Comparison of ENCODE assay signal across 9 mouse cellular contexts in the genomic region with DNA sequence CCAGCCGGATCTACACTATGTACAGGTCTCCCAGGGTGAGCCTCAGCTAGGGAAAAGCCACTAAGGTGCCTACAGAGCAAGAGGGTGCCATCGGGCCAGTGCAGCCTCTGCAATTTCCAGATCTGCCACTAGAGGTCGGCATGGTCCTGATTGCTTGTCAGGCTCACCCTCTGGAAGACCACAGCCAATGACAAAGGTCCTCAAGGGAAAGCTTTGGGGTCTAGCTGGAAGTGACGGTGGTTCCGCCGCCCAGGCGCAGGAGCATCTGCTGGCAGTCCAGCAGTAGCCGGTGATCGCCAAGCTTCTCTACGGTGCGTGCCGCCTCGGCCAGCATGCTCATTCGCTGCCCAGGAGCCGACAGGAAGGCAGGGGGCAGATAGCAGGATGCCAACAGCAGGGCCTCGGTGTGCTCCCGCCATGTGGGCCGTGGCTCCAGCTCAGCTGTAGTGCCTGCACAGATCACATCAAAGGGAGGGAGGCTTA. TPM values are rescaled to one million over a fixed set of nuclear protein-coding genes. Genes with fewer than 3 reads are reported as not detected.
DNase-seq lines count a peak whose midpoint lies in the region; ATAC-seq and TF ChIP-seq lines count a peak whose summit lies in the region.
"Had no signal": no experiment of that assay in that cellular context is flagged by ENCODE, and none has a peak within 500 bp of the region (broad histone marks: within the 10 kb centered on the region; RNA-seq: fewer than 3 reads in every experiment).

No protein-coding gene starts in this region.

- peak overlapping the region; percentile 82 for H3K27ac ChIP-seq in forebrain, embryonic 16.5 days (ENCODE audit: low read length)
- H3K27ac ChIP-seq in liver, postnatal 0 days (ENCODE audit: low read depth), result no peak overlapping the region
- H3K27ac ChIP-seq in neural tube, embryonic 15.5 days (replicated peaks), result peak overlapping the region; percentile 81

- TF ChIP-seq EP300 in liver, postnatal 0 days (IDR thresholded peaks at IDR 0.05; ENCODE audit: low read depth), result no peak

- no peaks in the 10 kb centered on the region; the same call in 1 of the 2 replicates for H3K27me3 ChIP-seq in G1E (ENCODE audit: insufficient read depth, low read length)
- H3K27me3 ChIP-seq in forebrain, embryonic 16.5 days (replicated peaks; ENCODE audit: control insufficient read depth, insufficient read depth, low read length), result no peaks in the 10 kb centered on the region
- H3K27me3 ChIP-seq in liver, postnatal 0 days (ENCODE audit: insufficient read depth, low read length), result no peaks in the 10 kb centered on the region
- no peaks in the 10 kb centered on the region for H3K27me3 ChIP-seq in neural tube, embryonic 15.5 days (replicated peaks)
- H3K27me3 ChIP-seq: megakaryocyte, embryonic 14.5 days had no signal

- TF ChIP-seq CTCF in G1E (IDR thresholded peaks at IDR 0.05; ENCODE audit: low read depth, low read length), result peak; percentile 98
- TF ChIP-seq CTCF in liver, postnatal 0 days (IDR thresholded peaks at IDR 0.05; ENCODE audit: low read depth), result peak; percentile 99

- ATAC-seq in G1E (ENCODE audit: extremely low read depth, insufficient number of reproducible peaks, low FRiP score, poor library complexity, severe bottlenecking), result peak; percentile 49; the same call in 1 of the 2 replicates
- peak; percentile 67 for ATAC-seq in forebrain, embryonic 16.5 days
- ATAC-seq in liver, postnatal 0 days, result peak; percentile 76
- peak; percentile 53; the same call in 1 of the 2 replicates for ATAC-seq in neural tube, embryonic 15.5 days (ENCODE audit: low FRiP score)

- H3K4me2 ChIP-seq in forebrain, embryonic 16.5 days (ENCODE audit: low read length), result peak overlapping the region; percentile 33
- H3K4me2 ChIP-seq in liver, postnatal 0 days (ENCODE audit: low read depth, low read length), result no peak overlapping the region
- peak overlapping the region; percentile 44 for H3K4me2 ChIP-seq in neural tube, embryonic 15.5 days

- H3K4me3 ChIP-seq in G1E (ENCODE audit: low read depth, low read length), result peak overlapping the region; percentile 36; the same call in 1 of the 2 replicates
- H3K4me3 ChIP-seq in forebrain, embryonic 16.5 days (replicated peaks; ENCODE audit: low read length), result no peak overlapping the region
- H3K4me3 ChIP-seq in liver, postnatal 0 days (ENCODE audit: low read depth, low read length), result no peak overlapping the region
- H3K4me3 ChIP-seq in neural tube, embryonic 15.5 days (replicated peaks), result 0 out of 2 replicates have a peak overlapping the region, but pooled peaks have one; percentile 5
- H3K4me3 ChIP-seq: megakaryocyte, embryonic 14.5 days had no signal

- H3K36me3 ChIP-seq in G1E (replicated peaks), result peaks cover 98% of the 10 kb centered on the region
- H3K36me3 ChIP-seq in forebrain, embryonic 16.5 days (ENCODE audit: control insufficient read depth, insufficient read depth), result peaks cover 33% of the 10 kb centered on the region
- H3K36me3 ChIP-seq in liver, postnatal 0 days (replicated peaks; ENCODE audit: insufficient read depth, low read length), result peaks cover 64% of the 10 kb centered on the region
- H3K36me3 ChIP-seq in neural tube, embryonic 15.5 days, result peaks cover 67% of the 10 kb centered on the region

- peaks cover 79% of the 10 kb centered on the region for H3K4me1 ChIP-seq in G1E (ENCODE audit: insufficient read depth, low read depth, low read length)
- peaks cover 16% of the 10 kb centered on the region for H3K4me1 ChIP-seq in forebrain, embryonic 16.5 days (replicated peaks; ENCODE audit: control insufficient read depth, insufficient read depth, low read length)
- no peaks in the 10 kb centered on the region for H3K4me1 ChIP-seq in liver, postnatal 0 days (ENCODE audit: insufficient read depth)
- peaks cover 35% of the 10 kb centered on the region for H3K4me1 ChIP-seq in neural tube, embryonic 15.5 days

- 4% methylated on average over 18 of the region's 18 CpGs for WGBS in forebrain, embryonic 16.5 days
- WGBS in liver, postnatal 0 days (ENCODE audit: insufficient replicate concordance), result 32% methylated on average over 18 of the region's 18 CpGs
- WGBS in neural tube, embryonic 15.5 days, result 7% methylated on average over 18 of the region's 18 CpGs

- intact Hi-C loops in heart, postnatal 25 days (cut with DNase I), result loop anchor here (1.0 to 5.0 kb wide), 3 partner anchors 53 to 213 kb away; no protein-coding TSS in a partner anchor

- H3K9ac ChIP-seq in forebrain, embryonic 16.5 days (replicated peaks; ENCODE audit: low read depth, low read length), result peak overlapping the region; percentile 54
- no peak overlapping the region for H3K9ac ChIP-seq in liver, postnatal 0 days (replicated peaks)
- H3K9ac ChIP-seq in neural tube, embryonic 15.5 days (replicated peaks), result peak overlapping the region; percentile 30

- peaks cover 4% of the 10 kb centered on the region for H3K9me3 ChIP-seq in G1E (replicated peaks)
- peaks cover 4% of the 10 kb centered on the region for H3K9me3 ChIP-seq in forebrain, embryonic 16.5 days (ENCODE audit: control insufficient read depth, low read length)
- H3K9me3 ChIP-seq in liver, postnatal 0 days (ENCODE audit: low read length), result peaks cover 2% of the 10 kb centered on the region; the same call in 1 of the 2 replicates
- H3K9me3 ChIP-seq in neural tube, embryonic 15.5 days (replicated peaks), result no peaks in the 10 kb centered on the region

- DNase-seq in G1E (ENCODE audit: low spot score), result peak; percentile 87
- DNase-seq in cerebellum, adult 18-20 months, result peak; percentile 93 to 96
- peak; percentile 72 for DNase-seq in heart, postnatal 25 days (ENCODE audit: low spot score)
- peak; percentile 94 for DNase-seq in layer of hippocampus, adult 11-12 months (ENCODE audit: low spot score)
- DNase-seq in liver, postnatal 0 days, result peak; percentile 92
- peak; percentile 95 for DNase-seq in testis, postnatal 10 days (ENCODE audit: low spot score)

RNA-seq across cellular contexts. Expression of a gene that starts 22.6 kb away (rescaled TPM):
- total RNA-seq in G1E (2014; fragmentation: Nextera tagmentation), result 79.4 and 137 TPM in 2 replicates
- total RNA-seq in G1E (2017), result 64.4 and 66.8 TPM in 2 replicates
- polyA plus RNA-seq in G1E (2012), result 276 and 322 TPM in 2 replicates
- 41.1 and 46.9 TPM in 2 replicates for polyA plus RNA-seq in forebrain, embryonic 16.5 days (2015; fragmentation: Nextera tagmentation; extraction: Ambion mirVana)
- total RNA-seq in heart, postnatal 25 days (2021), result 10 to 100 TPM; 30.7 to 38.3 TPM
- polyA plus RNA-seq in liver, postnatal 0 days (2015; fragmentation: Nextera tagmentation; extraction: Ambion mirVana), result 21.4 and 31.0 TPM in 2 replicates
- polyA plus RNA-seq in neural tube, embryonic 15.5 days (2015; fragmentation: Nextera tagmentation; extraction: Ambion mirVana), result 44.2 and 50.0 TPM in 2 replicates

Comparison
In these comparisons a context has a peak if more than half of its experiments do, and no peak if none do; other contexts are left out.
1. H3K4me3 ChIP-seq: peak in G1E (single experiment) and neural tube, embryonic 15.5 days (single experiment); none in forebrain, embryonic 16.5 days (single experiment) and liver, postnatal 0 days (single experiment).
2. Peak in every context shown above with its lines, with median percentiles within 50 percentile points of each other: ATAC-seq and DNase-seq.